ENCODE assay signal across 10 mouse cellular contexts in genomic region chr7:81541924-81542524, GRCm38 (mm10). TPM values are rescaled to one million over a fixed set of nuclear protein-coding genes. Genes with fewer than 3 reads are reported as not detected.
DNase-seq lines count a peak whose midpoint lies in the region; ATAC-seq lines count a peak whose summit lies in the region.
"Had no signal": no experiment of that assay in that cellular context is flagged by ENCODE, and none has a peak within 500 bp of the region (broad histone marks: within the 10 kb centered on the region; RNA-seq: fewer than 3 reads in every experiment).

No protein-coding gene starts in this region.

- H3K9me3 ChIP-seq in midbrain, embryonic 11.5 days (ENCODE audit: control insufficient read depth, low read length): no peaks in the 10 kb centered on the region
- no peaks in the 10 kb centered on the region for H3K9me3 ChIP-seq in midbrain, embryonic 16.5 days (replicated peaks; ENCODE audit: control insufficient read depth, low read length, poor library complexity, severe bottlenecking)
- no peaks in the 10 kb centered on the region for H3K9me3 ChIP-seq in hindbrain, embryonic 14.5 days (ENCODE audit: control insufficient read depth, low read length)

- H3K36me3 ChIP-seq in midbrain, embryonic 11.5 days (ENCODE audit: control insufficient read depth, insufficient read depth, low read length): no peaks in the 10 kb centered on the region
- H3K36me3 ChIP-seq in midbrain, embryonic 16.5 days (ENCODE audit: control insufficient read depth, insufficient read depth, low read length): no peaks in the 10 kb centered on the region
- H3K36me3 ChIP-seq in hindbrain, embryonic 14.5 days (replicated peaks; ENCODE audit: control insufficient read depth, insufficient read depth): no peaks in the 10 kb centered on the region

- no peak overlapping the region for H3K4me2 ChIP-seq in midbrain, embryonic 11.5 days
- H3K4me2 ChIP-seq in midbrain, embryonic 16.5 days (ENCODE audit: low read length): no peak overlapping the region
- H3K4me2 ChIP-seq in hindbrain, embryonic 14.5 days (replicated peaks): no peak overlapping the region

- H3K9ac ChIP-seq in midbrain, embryonic 11.5 days (ENCODE audit: low read length): no peak overlapping the region
- no peak overlapping the region for H3K9ac ChIP-seq in midbrain, embryonic 16.5 days (ENCODE audit: low read depth, low read length)
- H3K9ac ChIP-seq in hindbrain, embryonic 14.5 days: no peak overlapping the region

- DNase-seq in midbrain, embryonic 11.5 days (ENCODE audit: low spot score, missing footprints): peak; percentile 51
- DNase-seq in cerebellum, postnatal 10 days: peak; percentile 89 to 93
- peak; percentile 74 to 83 for DNase-seq in heart, postnatal 14 days
- DNase-seq in left cerebral cortex, postnatal 10 days (ENCODE audit: extremely low spot score in 1 of 2, low spot score in 2 of 2): peak; percentile 70 to 81
- DNase-seq in hindbrain, embryonic 14.5 days (ENCODE audit: low spot score): no peak
- DNase-seq in spleen, adult 12 weeks (ENCODE audit: low spot score): no peak

- H3K4me3 ChIP-seq in midbrain, embryonic 11.5 days (ENCODE audit: low read depth, low read length): no peak overlapping the region
- no peak overlapping the region for H3K4me3 ChIP-seq in midbrain, embryonic 16.5 days (ENCODE audit: low read depth, low read length)
- H3K4me3 ChIP-seq in hindbrain, embryonic 14.5 days (replicated peaks; ENCODE audit: low read length): no peak overlapping the region

- 85% methylated on average over 7 of the region's 7 CpGs for WGBS in midbrain, embryonic 11.5 days
- 87% methylated on average over 7 of the region's 7 CpGs for WGBS in midbrain, embryonic 16.5 days
- WGBS in hindbrain, embryonic 14.5 days: 84% methylated on average over 7 of the region's 7 CpGs

- no peak for ATAC-seq in midbrain, embryonic 11.5 days (ENCODE audit: low FRiP score)
- no peak for ATAC-seq in midbrain, embryonic 16.5 days
- ATAC-seq in monocyte, adult 5-6 weeks (replicated peaks; ENCODE audit: insufficient number of reproducible peaks, low FRiP score, low TSS enrichment, poor library complexity, severe bottlenecking): no peak
- ATAC-seq in hindbrain, embryonic 14.5 days (ENCODE audit: low FRiP score): no peak

- H3K27me3 ChIP-seq in midbrain, embryonic 11.5 days (ENCODE audit: control insufficient read depth, insufficient read depth, low read length): no peaks in the 10 kb centered on the region
- H3K27me3 ChIP-seq in midbrain, embryonic 16.5 days (ENCODE audit: control insufficient read depth, insufficient read depth, low read depth, low read length): no peaks in the 10 kb centered on the region
- H3K27me3 ChIP-seq in hindbrain, embryonic 14.5 days (ENCODE audit: control insufficient read depth, insufficient read depth, low read length): no peaks in the 10 kb centered on the region

- no peak overlapping the region for H3K27ac ChIP-seq in midbrain, embryonic 11.5 days (ENCODE audit: low read depth, low read length)
- H3K27ac ChIP-seq in midbrain, embryonic 16.5 days (ENCODE audit: low read length): no peak overlapping the region
- no peak overlapping the region for H3K27ac ChIP-seq in hindbrain, embryonic 14.5 days

- intact Hi-C loops in heart, postnatal 14 days (cut with DNase I): no loop called here
- intact Hi-C loops in left cerebral cortex, postnatal 10 days (cut with DNase I): no loop called here

- H3K4me1 ChIP-seq in midbrain, embryonic 11.5 days (ENCODE audit: control insufficient read depth, insufficient read depth, low read length): 0 out of 2 replicates have a peak, but pooled peaks cover 5% of the 10 kb centered on the region
- H3K4me1 ChIP-seq in midbrain, embryonic 16.5 days (ENCODE audit: control insufficient read depth, insufficient read depth, low read length): no peaks in the 10 kb centered on the region; the same call in 1 of the 2 replicates
- no peaks in the 10 kb centered on the region for H3K4me1 ChIP-seq in hindbrain, embryonic 14.5 days (replicated peaks; ENCODE audit: control insufficient read depth, insufficient read depth, low read length)

RNA-seq across cellular contexts. Expression of gene Fsd2, which starts 24.7 kb away (rescaled TPM):
- polyA plus RNA-seq in midbrain, embryonic 11.5 days (2014; fragmentation: Nextera tagmentation; extraction: Ambion mirVana): 0.08 and 0.22 TPM in 2 replicates
- 0.19 and 0.25 TPM in 2 replicates for polyA plus RNA-seq in midbrain, embryonic 16.5 days (2015; fragmentation: Nextera tagmentation; extraction: Ambion mirVana)
- total RNA-seq in heart, postnatal 14 days (2021): 100 to 1,000 TPM; 241 to 254 TPM
- total RNA-seq in left cerebral cortex, postnatal 10 days (2021): under 1 TPM; 0.09 to 0.10 TPM
- 0.10 to 0.39 TPM (median 0.32 TPM) in 3 replicates for total RNA-seq in monocyte, adult 5-6 weeks (2017)
- 0.10 and 0.21 TPM in 2 replicates for polyA plus RNA-seq in hindbrain, embryonic 14.5 days (2014; fragmentation: Nextera tagmentation; extraction: Ambion mirVana)

RNA-seq across cellular contexts. Expression of gene Whamm, which starts 29.0 kb away (rescaled TPM):
- 4.2 and 5.7 TPM in 2 replicates for polyA plus RNA-seq in midbrain, embryonic 11.5 days (2014; fragmentation: Nextera tagmentation; extraction: Ambion mirVana)
- polyA plus RNA-seq in midbrain, embryonic 16.5 days (2015; fragmentation: Nextera tagmentation; extraction: Ambion mirVana): 4.3 TPM in 2 replicates
- total RNA-seq in heart, postnatal 14 days (2021): 1 to 10 TPM; 8.6 to 9.1 TPM
- 10 to 100 TPM; 15.5 to 17.4 TPM for total RNA-seq in left cerebral cortex, postnatal 10 days (2021)
- 24.4 to 38.9 TPM (median 33.5 TPM) in 3 replicates for total RNA-seq in monocyte, adult 5-6 weeks (2017)
- polyA plus RNA-seq in hindbrain, embryonic 14.5 days (2014; fragmentation: Nextera tagmentation; extraction: Ambion mirVana): 8.5 and 9.9 TPM in 2 replicates

RNA-seq across cellular contexts. Expression of gene BC048679, which starts 43.9 kb away (rescaled TPM):
- polyA plus RNA-seq in midbrain, embryonic 11.5 days (2014; fragmentation: Nextera tagmentation; extraction: Ambion mirVana): not detected in 2 replicates
- not detected in 2 replicates for polyA plus RNA-seq in midbrain, embryonic 16.5 days (2015; fragmentation: Nextera tagmentation; extraction: Ambion mirVana)
- not detected for total RNA-seq in heart, postnatal 14 days (2021)
- total RNA-seq in left cerebral cortex, postnatal 10 days (2021): not detected
- not detected in 3 replicates for total RNA-seq in monocyte, adult 5-6 weeks (2017)
- not detected in 2 replicates for polyA plus RNA-seq in hindbrain, embryonic 14.5 days (2014; fragmentation: Nextera tagmentation; extraction: Ambion mirVana)
- polyA plus RNA-seq: limb, embryonic 14.5 days; neural tube, embryonic 14.5 days had no signal

RNA-seq across cellular contexts. Expression of gene Ap3b2, which starts 48.3 kb away (rescaled TPM):
- polyA plus RNA-seq in midbrain, embryonic 11.5 days (2014; fragmentation: Nextera tagmentation; extraction: Ambion mirVana): 33.4 and 34.4 TPM in 2 replicates
- polyA plus RNA-seq in midbrain, embryonic 16.5 days (2015; fragmentation: Nextera tagmentation; extraction: Ambion mirVana): 161 TPM in 2 replicates
- not detected for total RNA-seq in heart, postnatal 14 days (2021)
- 100 to 1,000 TPM; 150 to 156 TPM for total RNA-seq in left cerebral cortex, postnatal 10 days (2021)
- total RNA-seq in monocyte, adult 5-6 weeks (2017): not detected in 3 replicates
- 120 and 128 TPM in 2 replicates for polyA plus RNA-seq in hindbrain, embryonic 14.5 days (2014; fragmentation: Nextera tagmentation; extraction: Ambion mirVana)

Comparison
In these comparisons a context has a peak if more than half of its experiments do, and no peak if none do; other contexts are left out.
1. DNase-seq: peak in midbrain, embryonic 11.5 days (single experiment), cerebellum, postnatal 10 days (2 of 2), heart, postnatal 14 days (2 of 2) and left cerebral cortex, postnatal 10 days (2 of 2); none in hindbrain, embryonic 14.5 days (single experiment) and spleen, adult 12 weeks (single experiment).
2. RNA of gene Fsd2, which starts 24.7 kb away (total RNA-seq): 241 to 254 TPM in heart, postnatal 14 days; 0.09 to 0.10 TPM in left cerebral cortex, postnatal 10 days and 0.10 to 0.39 TPM in monocyte, adult 5-6 weeks; every median in the first group is over 100 times any median in the second.